Comparison of ENCODE assay signal across 8 mouse cellular contexts in the genomic region with DNA sequence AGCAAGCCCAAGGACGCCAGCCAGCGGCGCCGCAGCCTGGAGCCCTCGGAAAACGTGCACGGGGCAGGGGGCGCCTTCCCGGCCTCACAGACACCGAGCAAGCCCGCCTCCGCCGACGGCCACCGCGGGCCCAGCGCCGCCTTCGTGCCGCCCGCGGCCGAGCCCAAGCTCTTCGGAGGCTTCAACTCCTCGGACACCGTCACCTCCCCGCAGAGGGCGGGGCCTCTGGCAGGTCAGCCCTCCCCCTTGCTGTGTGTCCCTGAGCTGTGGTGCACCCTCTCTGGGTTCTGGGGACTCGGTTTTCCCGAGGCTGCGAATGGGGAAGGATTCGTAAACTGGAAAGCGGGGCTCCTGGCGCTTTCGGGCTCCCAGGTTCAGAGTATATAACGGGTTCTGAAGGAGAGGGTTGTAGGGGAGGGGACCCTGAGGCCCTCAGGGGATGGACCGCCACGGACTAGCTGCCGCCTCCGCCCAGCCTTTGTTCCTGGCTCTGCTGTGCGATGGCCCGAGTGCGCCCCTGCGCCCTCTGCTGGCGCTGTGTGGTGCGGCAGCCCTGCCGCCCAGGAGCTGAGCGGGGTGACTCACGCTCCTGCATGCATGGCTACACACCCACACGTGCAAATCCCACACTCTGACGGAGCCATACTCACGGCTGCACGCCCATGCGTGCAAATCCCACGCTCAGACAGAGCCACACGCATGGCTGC. TPM values are rescaled to one million over a fixed set of nuclear protein-coding genes. Genes with fewer than 3 reads are reported as not detected.
DNase-seq lines count a peak whose midpoint lies in the region; ATAC-seq lines count a peak whose summit lies in the region.

No protein-coding gene starts in this region.

- peak overlapping the region; percentile 62 for H3K4me2 ChIP-seq in embryonic facial prominence, embryonic 14.5 days (ENCODE audit: low read depth, low read length)
- H3K4me2 ChIP-seq in limb, embryonic 12.5 days: peak overlapping the region; percentile 61
- H3K4me2 ChIP-seq in midbrain, embryonic 14.5 days (ENCODE audit: low read length): peak overlapping the region; percentile 49

- peak; percentile 75 for DNase-seq in 416B (ENCODE audit: low read depth)
- peak; percentile 84 to 90 for DNase-seq in adrenal gland, postnatal 4 days (ENCODE audit: low spot score in 2 of 2)
- peak; percentile 90 for DNase-seq in embryonic facial prominence, embryonic 14.5 days (ENCODE audit: low spot score)
- DNase-seq in heart, adult 8-10 months (ENCODE audit: low spot score): peak; percentile 88
- peak; percentile 78 to 88 for DNase-seq in kidney, adult 8-10 months
- DNase-seq in midbrain, embryonic 14.5 days: peak; percentile 95
- DNase-seq in spleen, adult 12 weeks (ENCODE audit: low spot score): peak; percentile 72

- WGBS in embryonic facial prominence, embryonic 14.5 days: 3% methylated on average over 47 of the region's 56 CpGs
- 2% methylated on average over 55 of the region's 56 CpGs for WGBS in limb, embryonic 12.5 days
- WGBS in midbrain, embryonic 14.5 days: 1% methylated on average over 56 of the region's 56 CpGs

- H3K27ac ChIP-seq in embryonic facial prominence, embryonic 14.5 days (replicated peaks; ENCODE audit: low read depth, low read length): peak overlapping the region; percentile 56; the same call in 1 of the 2 replicates
- peak overlapping the region; percentile 62 for H3K27ac ChIP-seq in limb, embryonic 12.5 days
- H3K27ac ChIP-seq in midbrain, embryonic 14.5 days (replicated peaks; ENCODE audit: low read depth, low read length): peak overlapping the region; percentile 91

- peak; percentile 91 for ATAC-seq in embryonic facial prominence, embryonic 14.5 days (ENCODE audit: low read depth)
- peak; percentile 80 for ATAC-seq in limb, embryonic 12.5 days (ENCODE audit: insufficient number of reproducible peaks, insufficient read depth, low FRiP score, low TSS enrichment, low read depth)
- peak; percentile 86 for ATAC-seq in midbrain, embryonic 14.5 days (ENCODE audit: low FRiP score, low TSS enrichment)

- H3K27me3 ChIP-seq in embryonic facial prominence, embryonic 14.5 days (replicated peaks; ENCODE audit: control insufficient read depth, insufficient read depth, low read length): no peaks in the 10 kb centered on the region
- no peaks in the 10 kb centered on the region for H3K27me3 ChIP-seq in limb, embryonic 12.5 days
- H3K27me3 ChIP-seq in midbrain, embryonic 14.5 days (ENCODE audit: control insufficient read depth, insufficient read depth, low read length): no peaks in the 10 kb centered on the region

- peak overlapping the region; percentile 39 for H3K4me3 ChIP-seq in embryonic facial prominence, embryonic 14.5 days (ENCODE audit: low read depth, low read length)
- H3K4me3 ChIP-seq in limb, embryonic 12.5 days (replicated peaks): peak overlapping the region; percentile 35
- peak overlapping the region; percentile 20; the same call in 1 of the 2 replicates for H3K4me3 ChIP-seq in midbrain, embryonic 14.5 days (replicated peaks; ENCODE audit: low read depth, low read length)

- H3K9ac ChIP-seq in embryonic facial prominence, embryonic 14.5 days (ENCODE audit: low read depth, low read length): peak overlapping the region; percentile 60
- H3K9ac ChIP-seq in limb, embryonic 12.5 days (replicated peaks): peak overlapping the region; percentile 60
- peak overlapping the region; percentile 51 for H3K9ac ChIP-seq in midbrain, embryonic 14.5 days (replicated peaks; ENCODE audit: low read length)

- H3K9me3 ChIP-seq in embryonic facial prominence, embryonic 14.5 days (ENCODE audit: control insufficient read depth, low read length): no peaks in the 10 kb centered on the region
- H3K9me3 ChIP-seq in limb, embryonic 12.5 days: no peaks in the 10 kb centered on the region
- H3K9me3 ChIP-seq in midbrain, embryonic 14.5 days (ENCODE audit: control insufficient read depth, low read length): no peaks in the 10 kb centered on the region

- no peaks in the 10 kb centered on the region; the same call in 1 of the 2 replicates for H3K4me1 ChIP-seq in embryonic facial prominence, embryonic 14.5 days (ENCODE audit: control insufficient read depth, insufficient read depth, low read length)
- H3K4me1 ChIP-seq in limb, embryonic 12.5 days (replicated peaks): peaks cover 47% of the 10 kb centered on the region
- peaks cover 35% of the 10 kb centered on the region for H3K4me1 ChIP-seq in midbrain, embryonic 14.5 days (ENCODE audit: control insufficient read depth, insufficient read depth, low read length)

- H3K36me3 ChIP-seq in embryonic facial prominence, embryonic 14.5 days (ENCODE audit: control insufficient read depth, insufficient read depth, low read length): peaks cover 51% of the 10 kb centered on the region
- peaks cover 57% of the 10 kb centered on the region for H3K36me3 ChIP-seq in limb, embryonic 12.5 days
- H3K36me3 ChIP-seq in midbrain, embryonic 14.5 days (ENCODE audit: control insufficient read depth, insufficient read depth, low read length): peaks cover 39% of the 10 kb centered on the region

RNA-seq across cellular contexts. Expression of a gene that starts 39.0 kb away (rescaled TPM):
- 10 to 100 TPM; 34.0 to 36.7 TPM for total RNA-seq in adrenal gland, postnatal 4 days (2021)
- 12.6 and 16.2 TPM in 2 replicates for polyA plus RNA-seq in embryonic facial prominence, embryonic 14.5 days (2014; fragmentation: Nextera tagmentation; extraction: Ambion mirVana)
- 1 to 10 TPM; 3.2 to 4.9 (median 3.7) TPM for total RNA-seq in heart, adult 8-10 months (2022)
- 30.3 and 35.3 TPM in 2 replicates for polyA plus RNA-seq in limb, embryonic 12.5 days (2016; fragmentation: Nextera tagmentation; extraction: Ambion mirVana)
- polyA plus RNA-seq in midbrain, embryonic 14.5 days (2014; fragmentation: Nextera tagmentation; extraction: Ambion mirVana): 34.3 and 52.2 TPM in 2 replicates

Comparison
In these comparisons a context has a peak if more than half of its experiments do, and no peak if none do; other contexts are left out.
1. Peak in every context shown above with its lines: DNase-seq, ATAC-seq, H3K4me3 ChIP-seq and H3K27ac ChIP-seq.